Mouse (Mus musculus) heart, embryonic 11.5 days (tissue): ENCODE data around the gene Tspan18. TPM values are rescaled to one million over a fixed set of nuclear protein-coding genes. Genes with fewer than 3 reads are reported as not detected.

ENCODE experiments used
- ATAC-seq: fragments of 200-750 bp; cut with Nextera tagmentation; replicated peaks from 2 replicates; pipeline ENCODE4 v1.8.0; 2017; ENCODE audit warnings: moderate library complexity; ENCODE audit not compliant: insufficient number of reproducible peaks, low FRiP score, low TSS enrichment
- H3K27ac ChIP-seq: fragments of 300-500 bp; sonication (generic); 2 replicates; pipeline ENCODE4 v1.5.1; 2014; ENCODE audit warnings: mild to moderate bottlenecking, low read depth, low read length
- H3K27me3 ChIP-seq: fragments of 300-500 bp; sonication (generic); 2 replicates; pipeline ENCODE4 v1.6.1; 2014; ENCODE audit warnings: mild to moderate bottlenecking, low read length, mixed read lengths; ENCODE audit not compliant: control insufficient read depth, insufficient read depth
- H3K36me3 ChIP-seq: fragments of 300-500 bp; sonication (generic); 2 replicates; pipeline ENCODE4 v1.6.1; 2014; ENCODE audit warnings: mild to moderate bottlenecking, low read length, moderate library complexity, mixed read lengths; ENCODE audit not compliant: control insufficient read depth, insufficient read depth
- H3K4me1 ChIP-seq: fragments of 300-500 bp; sonication (generic); 2 replicates; pipeline ENCODE4 v1.6.1; 2014; ENCODE audit warnings: low read length; ENCODE audit not compliant: control insufficient read depth, insufficient read depth
- H3K4me2 ChIP-seq: fragments of 300-500 bp; sonication (generic); 2 replicates; pipeline ENCODE4 v1.6.1; 2014; ENCODE audit warnings: mild to moderate bottlenecking, moderate library complexity
- H3K4me3 ChIP-seq: fragments of 300-500 bp; sonication (generic); 2 replicates; pipeline ENCODE4 v1.5.1; 2014; ENCODE audit warnings: low read depth, low read length
- H3K9ac ChIP-seq: fragments of 300-500 bp; sonication (generic); 2 replicates; pipeline ENCODE4 v1.6.1; 2014; ENCODE audit warnings: mild to moderate bottlenecking, low read depth, low read length, moderate library complexity
- H3K9me3 ChIP-seq: fragments of 300-500 bp; sonication (generic); replicated peaks from 2 replicates; pipeline ENCODE4 v1.6.1; 2016; ENCODE audit warnings: low read length; ENCODE audit not compliant: control insufficient read depth
- WGBS: fragments of 180-500 bp; shearing (Covaris S2); extraction: QIAGEN DNeasy Blood & Tissue Kit; methylation state at CpG from one replicate; pipeline ENCODE4 v1.1.7; 2014; ENCODE audit not compliant: insufficient replicate concordance; 5-methylcytosine and 5-hydroxymethylcytosine counted together
- polyA plus RNA-seq: library from polyadenylated mRNA; unstranded; fragments of >200 nt; fragmentation: Nextera tagmentation; extraction: Ambion mirVana; gene quantifications from 2 replicates; pipeline ENCODE4 v1.2.1, GENCODE M21; 2014

Gene Tspan18
- polyA plus RNA-seq, 1 experiment from 2014 or later, result 75.5 TPM

- H3K4me1 ChIP-seq, result 0 out of 2 replicates have a peak, but pooled peaks cover 2% of the 10 kb centered on the region
- no peaks in the 10 kb centered on the region for H3K36me3 ChIP-seq
- WGBS, result 75% methylated on average over 6 of the region's 6 CpGs
- no peaks in the 10 kb centered on the region for H3K9me3 ChIP-seq
- no peak overlapping the region for H3K9ac ChIP-seq
- H3K4me2 ChIP-seq, result no peak overlapping the region
- ATAC-seq, result no peak
- no peak overlapping the region for H3K27ac ChIP-seq
- H3K4me3 ChIP-seq, result no peak overlapping the region
- H3K27me3 ChIP-seq, result peaks cover 21% of the 10 kb centered on the region
Measured at GRCm38 (mm10) chr2:93171929-93172328, 162.4 kb downstream of the Tspan18 start.

- Histone ChIP-seq H3K9me3 (no peaks in the 10 kb centered on the region), H3K4me3 (no peak overlapping the region), H3K4me1 (no peaks in the 10 kb centered on the region), H3K36me3 (no peaks in the 10 kb centered on the region), H3K27ac (no peak overlapping the region), H3K4me2 (no peak overlapping the region), H3K27me3 (peaks cover 11% of the 10 kb centered on the region), H3K9ac (no peak overlapping the region)
- WGBS, result 87% methylated on average over 5 of the region's 5 CpGs
- ATAC-seq, result no peak
Measured at GRCm38 (mm10) chr2:93170845-93171200, 163.5 kb downstream of the Tspan18 start.

GRCm38 (mm10) chr2:93170156-93170844 lies 164.0 kb downstream of the Tspan18 start:
- no peaks in the 10 kb centered on the region for H3K9me3 ChIP-seq
- H3K4me2 ChIP-seq, result no peak overlapping the region
- no peaks in the 10 kb centered on the region for H3K36me3 ChIP-seq
- no peak overlapping the region for H3K27ac ChIP-seq
- H3K27me3 ChIP-seq, result peaks cover 10% of the 10 kb centered on the region
- WGBS, result 54% methylated on average over 19 of the region's 19 CpGs
- no peak overlapping the region for H3K9ac ChIP-seq
- no peak overlapping the region for H3K4me3 ChIP-seq
- no peaks in the 10 kb centered on the region for H3K4me1 ChIP-seq
- ATAC-seq, result no peak

- no peak for ATAC-seq
- H3K36me3 ChIP-seq, result no peaks in the 10 kb centered on the region
- H3K4me2 ChIP-seq, result no peak overlapping the region
- H3K4me3 ChIP-seq, result no peak overlapping the region
- peaks cover 10% of the 10 kb centered on the region; the same call in 1 of the 2 replicates for H3K27me3 ChIP-seq
- H3K9me3 ChIP-seq, result no peaks in the 10 kb centered on the region
- 77% methylated on average over 14 of the region's 14 CpGs for WGBS
- no peak overlapping the region for H3K27ac ChIP-seq
- H3K4me1 ChIP-seq, result peaks cover 7% of the 10 kb centered on the region
- no peak overlapping the region for H3K9ac ChIP-seq
Measured at GRCm38 (mm10) chr2:93166734-93167406, 167.4 kb downstream of the Tspan18 start.

GRCm38 (mm10) chr2:93166295-93166694 lies 168.0 kb downstream of the Tspan18 start:
- H3K4me2 ChIP-seq, result no peak overlapping the region
- peaks cover 7% of the 10 kb centered on the region for H3K4me1 ChIP-seq
- H3K9me3 ChIP-seq, result no peaks in the 10 kb centered on the region
- H3K9ac ChIP-seq, result no peak overlapping the region
- ATAC-seq, result no peak
- no peaks in the 10 kb centered on the region for H3K36me3 ChIP-seq
- no peak overlapping the region for H3K27ac ChIP-seq
- H3K4me3 ChIP-seq, result no peak overlapping the region
- H3K27me3 ChIP-seq, result peaks cover 10% of the 10 kb centered on the region; the same call in 1 of the 2 replicates
- WGBS, result 76% methylated on average over 6 of the region's 6 CpGs

GRCm38 (mm10) chr2:93163750-93164335 lies 170.5 kb downstream of the Tspan18 start:
- 0 out of 2 replicates have a peak, but pooled peaks cover 6% of the 10 kb centered on the region for H3K27me3 ChIP-seq
- no peak overlapping the region for H3K9ac ChIP-seq
- peaks cover 7% of the 10 kb centered on the region for H3K4me1 ChIP-seq
- no peak for ATAC-seq
- H3K4me3 ChIP-seq, result no peak overlapping the region
- H3K9me3 ChIP-seq, result no peaks in the 10 kb centered on the region
- H3K4me2 ChIP-seq, result no peak overlapping the region
- no peak overlapping the region for H3K27ac ChIP-seq
- WGBS, result 75% methylated on average over 6 of the region's 6 CpGs
- H3K36me3 ChIP-seq, result no peaks in the 10 kb centered on the region

- no peak overlapping the region for H3K9ac ChIP-seq
- H3K27ac ChIP-seq, result no peak overlapping the region; the same call in 1 of the 2 replicates
- no peaks in the 10 kb centered on the region for H3K9me3 ChIP-seq
- peaks cover 7% of the 10 kb centered on the region for H3K4me1 ChIP-seq
- WGBS, result 15% methylated on average over 2 of the region's 2 CpGs
- H3K4me2 ChIP-seq, result no peak overlapping the region
- no peaks in the 10 kb centered on the region for H3K36me3 ChIP-seq
- no peak overlapping the region for H3K4me3 ChIP-seq
- 0 out of 2 replicates have a peak, but pooled peaks cover 6% of the 10 kb centered on the region for H3K27me3 ChIP-seq
- 0 out of 2 replicates have a peak, but pooled peaks have one; percentile 58 for ATAC-seq
Measured at GRCm38 (mm10) chr2:93163317-93163716, 171.0 kb downstream of the Tspan18 start.

- no peak overlapping the region for H3K4me3 ChIP-seq
- no peak overlapping the region for H3K9ac ChIP-seq
- no peaks in the 10 kb centered on the region for H3K36me3 ChIP-seq
- H3K4me2 ChIP-seq, result no peak overlapping the region
- 47% methylated on average over 4 of the region's 4 CpGs for WGBS
- 0 out of 2 replicates have a peak, but pooled peaks cover 6% of the 10 kb centered on the region for H3K27me3 ChIP-seq
- ATAC-seq, result no peak
- H3K9me3 ChIP-seq, result no peaks in the 10 kb centered on the region
- no peak overlapping the region; the same call in 1 of the 2 replicates for H3K27ac ChIP-seq
- H3K4me1 ChIP-seq, result peaks cover 7% of the 10 kb centered on the region
Measured at GRCm38 (mm10) chr2:93162791-93163190, 171.5 kb downstream of the Tspan18 start.
